Mouse (Mus musculus) adrenal gland (tissue): Measurements from ENCODE around the gene Copg2.
"Not testable (repeated sequence)": the region's sequence is repeated elsewhere in the genome, so short reads cannot be mapped to it uniquely, and the experiment has no call there.

Experiments used
- intact Hi-C: fragments of 180-260 bp; cut with DNase I; formaldehyde crosslinking; loops from one replicate; pipeline ENCODE4 v1.15.1; 2025

Gene Copg2

DNA sequence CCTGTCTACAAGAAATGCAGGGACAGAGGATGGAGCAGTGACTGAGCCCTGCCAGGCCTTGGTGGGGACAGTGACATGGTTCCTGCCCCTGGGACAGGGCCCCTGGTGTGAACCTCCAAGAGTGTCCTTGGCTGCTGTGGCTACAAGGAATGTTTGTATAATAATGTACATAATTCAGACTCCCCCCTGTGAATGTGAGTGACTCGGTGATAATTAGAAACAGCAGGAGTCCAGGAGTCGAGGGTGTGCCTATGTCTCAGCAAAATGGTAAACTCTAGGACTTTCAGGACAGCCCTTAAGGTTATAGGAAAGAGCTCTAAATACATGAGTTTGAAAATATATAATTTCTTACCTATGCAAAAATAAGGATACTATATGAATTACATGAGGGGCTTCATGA lies 64.4 kb downstream of the Copg2 start:
- intact Hi-C loops, result no loop called here

DNA sequence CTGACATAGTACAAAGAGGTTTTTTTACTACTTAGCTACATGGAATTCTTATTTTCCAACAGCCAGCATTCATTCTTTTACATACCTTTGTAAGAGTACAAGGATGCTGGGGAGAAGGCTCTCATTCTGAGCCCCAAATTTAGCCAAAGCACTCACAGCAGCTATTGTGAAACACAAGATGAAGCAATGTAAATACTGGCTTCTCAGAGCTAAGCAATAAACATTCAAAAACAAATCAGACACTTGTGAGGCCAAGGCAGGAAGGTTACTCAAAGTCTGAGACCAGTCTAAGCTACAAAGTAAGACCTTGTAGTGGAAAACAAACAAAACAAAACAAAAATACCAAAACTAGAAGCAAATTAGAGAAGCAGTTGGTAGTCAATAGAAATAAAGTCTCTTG lies 83.0 kb downstream of the Copg2 start:
- intact Hi-C loops, result no loop called here

DNA sequence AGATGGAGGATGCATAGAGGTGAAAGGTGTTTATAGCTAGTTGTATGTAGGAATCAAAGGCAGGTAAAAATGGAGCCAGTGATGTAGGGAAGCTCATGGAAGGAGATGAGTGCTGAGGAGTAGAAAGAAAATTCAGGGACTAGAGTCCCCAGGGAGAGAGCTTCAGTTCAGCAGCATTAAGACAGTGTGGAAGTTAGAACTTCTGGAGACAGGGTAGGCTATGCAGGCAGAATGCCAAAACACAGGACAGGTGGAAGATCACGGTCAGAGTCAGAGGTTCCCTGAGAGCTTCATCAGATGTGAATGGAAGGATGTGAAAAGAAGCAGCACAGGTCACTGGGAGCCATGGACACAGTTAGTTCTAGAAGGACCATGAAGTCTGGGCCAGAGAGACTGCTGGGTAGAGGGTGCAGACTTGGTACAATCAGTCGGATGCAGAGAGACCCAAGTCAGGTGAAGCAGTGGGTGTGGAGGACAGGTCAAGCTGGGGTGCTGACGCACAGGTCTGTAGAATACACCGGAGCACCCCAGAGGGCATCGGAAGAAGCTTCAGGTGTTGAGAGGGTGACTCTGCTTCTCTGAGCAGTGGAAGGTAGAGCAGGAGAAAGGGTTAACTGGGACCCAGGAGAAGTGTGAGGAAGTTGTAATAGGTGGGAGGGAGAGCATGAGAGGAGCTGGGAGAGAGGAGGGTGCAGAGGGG lies 91.4 kb downstream of the Copg2 start:
- intact Hi-C loops, result no loop called here

DNA sequence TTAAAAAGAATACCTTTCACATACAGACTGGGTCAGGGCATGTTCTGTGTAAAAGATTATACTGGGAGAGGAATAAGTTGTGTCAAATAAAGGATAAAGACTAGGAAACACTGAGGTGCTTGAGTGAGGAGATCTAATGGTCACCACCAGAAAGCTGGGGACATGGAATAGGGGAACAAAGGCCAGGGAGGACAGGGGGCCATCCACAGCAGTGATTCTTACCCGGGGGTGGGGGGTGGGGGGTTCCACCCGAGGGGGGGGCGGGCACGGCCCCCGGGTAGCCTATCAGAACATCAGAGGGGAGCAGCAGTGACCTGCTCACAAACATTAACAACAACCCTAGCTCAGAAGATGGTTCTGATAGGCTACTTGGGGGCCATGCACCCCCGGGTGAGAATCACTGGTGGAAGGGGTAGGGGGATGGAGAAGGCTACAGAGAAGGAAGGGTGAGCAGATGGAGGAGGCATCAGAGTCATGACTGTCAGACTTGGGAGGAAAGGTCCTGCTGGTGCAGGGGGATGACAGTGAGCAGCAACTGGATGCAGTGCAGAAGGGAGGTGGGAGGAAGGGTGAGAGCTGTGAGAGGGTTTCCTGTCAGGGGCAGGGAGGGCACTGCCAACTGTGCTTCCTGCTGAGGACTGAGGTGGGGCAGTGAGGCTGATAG lies 92.1 kb downstream of the Copg2 start:
- intact Hi-C loops, result not testable (repeated sequence)

DNA sequence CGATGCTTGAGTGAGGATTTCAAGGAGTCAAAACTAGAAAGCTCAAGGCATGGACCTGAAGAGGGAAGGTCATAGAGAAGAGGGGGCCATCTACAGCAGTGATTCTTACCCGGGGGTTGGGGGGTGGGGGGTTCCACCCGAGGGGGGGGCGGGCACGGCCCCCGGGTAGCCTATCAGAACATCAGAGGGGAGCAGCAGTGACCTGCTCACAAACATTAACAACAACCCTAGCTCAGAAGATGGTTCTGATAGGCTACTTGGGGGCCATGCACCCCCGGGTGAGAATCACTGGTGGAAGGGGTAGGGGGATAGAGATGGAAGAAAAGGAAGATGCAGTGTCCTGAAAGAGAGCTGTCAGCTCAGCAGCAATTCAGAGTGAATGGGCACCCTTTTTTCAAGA lies 93.7 kb downstream of the Copg2 start:
- intact Hi-C loops, result not testable (repeated sequence)

DNA sequence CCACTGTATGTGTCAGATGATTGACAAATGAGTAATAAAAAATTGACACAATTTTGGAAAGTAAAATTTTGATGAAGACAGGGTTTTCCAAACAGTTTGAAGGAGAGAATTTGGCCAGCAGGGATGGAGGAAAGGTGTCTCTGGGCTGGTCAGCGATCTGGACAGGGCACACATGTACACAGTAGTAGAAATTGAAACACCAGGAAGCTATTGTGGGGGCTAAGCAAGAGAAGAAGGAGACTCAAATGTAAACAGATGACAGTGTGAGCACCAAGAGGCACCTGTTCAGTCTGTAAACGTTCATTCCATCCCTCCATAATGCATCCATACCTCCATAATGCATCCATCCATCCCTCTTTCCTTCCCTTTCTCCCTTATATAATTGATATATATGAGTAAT lies 145.4 kb downstream of the Copg2 start:
- intact Hi-C loops, result no loop called here

DNA sequence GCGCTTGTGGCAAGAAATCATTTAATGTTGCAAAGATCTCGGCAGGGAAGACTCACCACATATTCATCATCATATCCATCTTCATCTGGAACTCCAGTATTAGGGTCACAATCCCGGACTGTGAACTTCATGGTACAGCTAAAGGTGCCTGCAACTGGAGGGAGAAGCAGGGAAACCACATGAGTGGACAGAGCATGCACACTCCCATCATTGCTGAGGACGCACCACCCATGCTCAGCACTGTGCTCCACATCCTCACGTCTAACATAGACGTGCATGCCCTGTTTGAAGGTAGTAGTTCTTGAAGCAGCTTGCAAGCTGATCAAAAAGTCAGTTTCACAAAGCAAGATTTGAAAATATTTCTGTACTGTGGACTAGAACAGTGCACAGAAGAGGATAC lies 146.1 kb downstream of the Copg2 start:
- intact Hi-C loops, result no loop called here

DNA sequence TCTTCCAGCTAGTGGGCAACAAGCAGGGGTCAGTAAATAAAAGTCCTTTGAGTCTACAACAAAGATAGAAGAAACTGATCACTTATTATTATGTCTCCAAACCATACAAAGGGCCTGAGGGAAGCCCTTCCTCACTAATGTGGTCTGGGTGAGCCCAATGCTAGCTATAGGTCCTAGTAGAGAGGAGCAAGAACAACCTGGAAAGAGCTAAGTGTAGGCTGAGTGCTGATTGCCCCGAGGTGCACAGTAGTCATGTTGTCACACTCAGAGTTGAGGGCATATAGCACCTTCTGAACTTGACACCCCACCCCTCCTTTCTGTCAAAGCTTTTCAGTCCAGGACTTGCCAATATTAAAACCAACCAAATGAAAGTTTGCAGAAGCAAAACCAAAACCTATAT lies 146.7 kb downstream of the Copg2 start:
- intact Hi-C loops, result no loop called here

DNA sequence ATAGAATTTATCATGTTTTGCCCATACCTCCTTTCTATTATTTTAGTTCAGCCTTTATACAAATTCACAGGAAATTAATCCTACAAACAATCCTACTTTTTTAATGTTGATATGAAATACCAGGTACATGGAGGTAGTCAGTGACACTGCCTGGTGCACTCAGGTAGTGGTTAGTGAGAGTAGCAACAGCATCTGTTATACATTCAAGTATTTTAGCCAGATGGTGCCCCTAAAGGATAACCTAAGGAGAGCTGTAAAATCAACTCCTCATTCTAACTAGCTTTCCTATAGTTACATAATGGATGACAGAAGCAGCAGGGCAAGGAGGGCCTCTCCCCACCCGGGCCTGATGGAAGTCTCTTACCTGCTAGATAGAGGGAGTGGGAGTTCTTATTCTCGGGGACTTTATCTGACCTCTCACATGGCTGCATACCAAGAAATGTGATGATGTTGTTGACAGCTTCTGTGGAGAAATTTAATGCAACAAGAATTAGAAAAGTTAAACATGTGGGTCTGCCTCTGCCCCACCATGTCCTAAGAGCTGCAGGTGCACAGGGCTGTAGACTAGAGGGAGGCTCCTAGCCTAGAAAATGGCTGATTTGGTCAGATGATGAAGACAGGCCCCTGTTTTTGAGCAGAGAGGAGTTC lies 147.4 kb downstream of the Copg2 start:
- intact Hi-C loops, result no loop called here

DNA sequence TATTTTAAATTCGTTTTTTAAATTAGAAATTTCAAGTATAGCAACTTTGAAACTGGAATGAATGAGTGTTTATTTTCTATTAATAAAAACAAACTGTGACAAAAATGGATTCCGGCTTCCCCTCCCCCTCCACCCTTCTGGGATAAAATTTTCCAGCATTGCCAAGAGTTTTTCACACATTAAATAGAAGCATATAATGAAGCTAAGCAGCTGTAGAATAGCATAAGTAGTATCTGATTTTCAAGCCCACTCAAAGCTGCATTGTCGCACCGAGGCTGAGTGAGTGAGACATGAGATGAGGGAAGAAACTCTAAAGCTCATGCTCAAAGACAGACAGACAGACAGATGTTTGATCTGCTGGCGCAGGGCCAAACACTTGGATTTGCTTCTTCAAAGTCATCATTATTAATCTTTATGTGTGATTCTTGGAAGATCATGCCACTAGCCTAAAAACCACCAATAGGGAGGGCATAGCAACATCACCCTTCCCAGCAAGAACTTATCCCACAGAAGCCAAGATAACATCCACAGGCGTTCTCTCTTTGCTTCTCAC lies 148.2 kb downstream of the Copg2 start:
- intact Hi-C loops, result no loop called here

DNA sequence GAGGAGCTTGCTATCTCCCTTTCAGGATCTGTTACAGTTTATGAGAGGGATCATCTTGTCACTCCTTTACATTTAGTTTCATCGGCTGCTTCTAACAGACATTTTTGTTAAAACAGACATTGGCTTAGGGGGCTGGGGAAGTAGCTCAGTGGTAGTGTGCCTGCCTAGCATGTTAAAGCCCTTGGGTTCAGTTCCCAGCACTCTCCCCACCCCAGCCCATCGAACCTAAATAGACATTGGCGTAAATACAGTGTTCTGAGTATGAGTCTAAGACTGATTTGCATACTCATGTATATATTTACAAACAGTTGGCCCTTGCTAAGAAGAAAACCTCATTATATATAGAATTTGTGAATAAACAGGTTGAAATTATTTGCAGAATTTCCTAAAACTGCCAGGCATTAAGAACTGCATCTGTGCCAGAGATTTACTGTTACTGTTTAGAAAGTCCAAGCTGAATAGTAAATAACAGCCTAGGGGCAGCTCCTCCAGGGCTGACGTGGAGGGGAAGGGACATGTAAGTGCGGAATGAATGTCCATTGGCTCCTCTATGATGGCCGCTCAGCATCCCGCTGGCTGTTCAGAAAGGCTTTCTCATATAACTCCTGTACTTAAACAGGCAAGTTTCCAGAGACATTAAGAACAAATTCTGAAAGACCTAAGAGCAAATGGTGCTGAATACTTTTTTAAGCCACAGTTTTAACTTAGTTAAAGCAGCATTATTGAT lies 148.8 kb downstream of the Copg2 start:
- intact Hi-C loops, result no loop called here

DNA sequence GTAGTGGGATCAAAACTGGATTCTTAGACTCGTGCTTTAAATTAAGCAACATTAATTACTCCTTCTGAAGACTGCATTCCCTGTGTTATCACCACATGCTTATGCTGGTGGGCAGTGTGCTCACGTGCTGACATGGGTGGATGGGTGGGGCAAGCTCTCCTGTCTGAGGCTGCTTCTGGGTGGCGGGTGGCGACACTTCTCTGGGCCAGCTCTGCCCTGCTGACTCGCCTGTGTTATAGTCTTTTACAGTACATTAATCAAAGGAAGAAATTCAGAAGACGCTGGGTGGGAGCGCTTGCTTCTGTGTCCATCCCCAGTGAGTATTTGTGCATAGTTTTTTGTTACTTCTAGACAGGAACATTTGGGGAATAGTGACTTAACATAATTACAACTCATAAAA lies 151.0 kb downstream of the Copg2 start:
- intact Hi-C loops, result no loop called here

DNA sequence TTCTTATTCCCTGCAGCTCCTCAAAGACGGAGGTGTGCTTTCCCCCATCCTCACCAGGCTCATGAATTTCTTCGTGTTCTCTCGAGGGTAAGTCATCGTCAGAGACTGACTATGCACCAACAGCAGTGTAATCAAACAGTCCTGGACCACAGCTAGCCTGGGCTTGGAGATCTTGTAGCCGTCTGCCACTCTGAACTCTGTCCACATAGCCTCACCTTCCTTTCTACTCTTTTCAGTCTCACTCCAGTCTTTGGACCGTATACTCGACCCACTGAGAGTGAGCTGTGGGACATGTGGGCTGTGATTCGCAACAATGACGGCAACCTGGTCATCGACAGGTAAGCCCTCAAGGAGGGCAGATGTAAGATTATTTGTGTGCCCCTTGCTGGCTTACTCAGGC lies 151.7 kb downstream of the Copg2 start:
- intact Hi-C loops, result no loop called here

DNA sequence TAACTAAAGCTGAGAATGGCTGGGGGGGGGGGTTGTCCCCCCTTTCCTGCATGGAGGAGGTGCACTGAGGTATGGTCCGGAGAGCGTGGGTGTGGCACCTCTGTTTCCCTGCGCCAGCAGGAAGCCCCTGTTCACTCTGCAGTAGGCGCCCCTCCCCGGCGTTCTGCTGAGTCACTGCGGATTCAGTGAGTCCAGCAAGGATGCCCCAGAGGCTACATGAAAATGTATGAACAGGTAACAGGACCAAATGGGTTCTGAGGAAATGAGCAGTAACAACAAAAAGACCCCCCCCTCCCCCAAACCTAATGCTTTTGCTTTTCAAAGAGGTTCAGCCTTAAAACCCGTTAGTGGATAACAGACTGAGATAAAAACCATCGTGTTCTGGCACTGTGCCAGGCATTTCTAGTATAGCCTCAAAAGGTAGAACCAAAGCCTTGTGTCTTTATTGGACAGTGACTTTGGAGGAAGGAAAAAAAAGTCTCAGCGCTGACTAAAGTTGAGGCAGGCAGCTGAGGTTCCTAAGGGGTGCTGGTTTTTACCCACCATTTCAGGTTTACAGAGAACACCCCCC lies 157.3 kb downstream of the Copg2 start:
- intact Hi-C loops, result no loop called here

DNA sequence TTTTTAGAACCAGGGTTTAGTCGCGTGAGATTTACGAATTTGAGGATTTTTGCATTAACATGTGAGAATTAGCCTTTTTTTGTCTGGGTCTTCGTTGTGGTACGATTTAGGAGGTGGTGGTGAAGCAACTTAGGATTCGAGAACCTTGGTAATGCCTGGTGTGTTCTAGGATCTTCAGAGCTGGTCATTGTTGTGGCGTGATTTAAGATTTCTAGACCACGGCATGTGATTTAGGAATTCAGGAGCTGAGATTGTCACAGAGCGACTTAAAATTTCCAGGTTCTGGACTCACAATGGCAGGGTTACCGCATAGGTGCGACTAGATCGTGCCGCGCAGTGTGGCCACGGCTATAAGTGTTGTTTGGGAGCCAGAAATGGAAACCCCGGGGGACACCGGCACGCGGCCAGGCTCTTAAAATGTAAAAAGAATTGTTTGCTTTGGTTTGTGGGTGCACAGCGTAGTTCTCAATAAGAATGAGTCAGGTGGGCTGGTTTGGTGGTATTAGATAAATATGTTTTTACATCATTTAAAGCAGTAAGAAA lies 158.1 kb downstream of the Copg2 start:
- intact Hi-C loops, result no loop called here

DNA sequence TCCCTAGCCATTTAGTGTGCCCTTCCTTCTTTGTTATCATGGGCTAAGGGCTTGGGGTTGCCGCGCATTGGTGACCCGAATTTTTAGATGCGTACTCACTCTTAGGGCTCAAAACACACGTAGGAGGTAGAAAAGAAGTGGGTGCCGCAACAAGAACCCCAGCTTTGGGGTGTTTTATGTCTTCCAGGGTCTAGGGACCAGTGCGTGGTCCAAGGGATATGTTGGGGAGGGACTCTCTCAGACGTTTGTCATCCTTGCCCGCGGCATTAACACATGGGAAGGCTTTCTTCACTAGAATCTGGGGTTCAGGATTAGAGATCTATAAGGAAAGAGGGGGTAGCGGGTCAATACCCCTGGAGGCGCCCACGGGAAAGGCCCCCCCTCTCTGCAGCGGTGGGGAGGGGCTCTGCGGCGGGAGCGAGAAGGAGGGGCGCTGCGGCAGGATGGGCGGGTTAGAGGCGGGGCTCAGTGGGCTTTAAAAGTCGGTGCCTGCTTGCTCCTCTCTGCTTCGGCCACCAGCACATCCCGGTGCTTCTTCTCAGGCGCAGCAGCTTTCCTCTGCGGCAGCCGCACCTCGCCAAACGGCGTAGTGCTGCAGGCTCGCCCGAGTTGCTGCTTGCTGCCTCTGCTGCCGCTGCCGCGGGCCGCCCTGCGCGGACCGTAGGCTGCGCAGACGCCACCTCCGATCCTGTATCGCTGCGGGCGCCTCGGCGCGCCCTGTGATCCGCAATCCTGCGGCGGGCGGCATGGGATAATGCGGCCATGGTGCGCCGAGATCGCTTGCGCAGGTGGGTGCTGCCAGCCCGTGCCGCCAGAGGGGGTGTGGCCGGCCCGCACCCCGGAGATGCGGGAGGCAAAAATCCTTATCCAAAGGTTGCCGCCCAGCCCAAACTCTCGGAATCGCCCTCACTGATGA lies 158.8 kb downstream of the Copg2 start:
- intact Hi-C loops, result no loop called here

DNA sequence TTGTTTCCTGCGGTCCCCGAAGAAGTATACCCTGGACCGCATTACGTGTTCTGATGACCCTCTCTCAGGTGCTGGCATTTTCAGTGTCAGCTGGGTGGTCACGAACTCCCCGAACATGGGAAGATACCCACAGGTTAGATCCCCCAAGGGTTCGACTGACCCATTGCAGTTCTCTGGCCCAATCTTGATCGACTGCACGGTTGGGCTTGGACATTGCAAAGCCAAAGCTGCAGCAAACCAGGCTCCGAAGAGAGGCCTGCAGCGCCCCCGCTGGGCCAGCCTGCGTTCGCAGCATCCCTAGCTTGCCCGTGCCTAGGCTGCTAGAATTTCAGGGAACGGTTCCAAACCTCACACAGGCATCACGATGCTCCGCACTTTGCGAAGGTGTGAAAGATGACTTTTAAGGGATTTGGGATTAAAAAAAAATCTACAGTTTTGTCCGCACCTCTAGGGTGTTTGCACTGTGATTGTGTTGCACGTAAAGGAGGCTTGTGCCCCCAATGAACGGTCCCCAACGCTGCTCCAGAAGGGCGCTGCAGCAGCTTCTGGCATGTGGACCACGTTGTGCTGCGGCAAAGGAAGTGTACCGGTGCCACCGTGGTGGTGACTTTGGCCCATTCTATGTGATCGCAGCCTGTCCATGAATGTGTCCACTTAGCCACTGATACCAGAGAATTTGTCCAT lies 159.6 kb downstream of the Copg2 start:
- intact Hi-C loops, result no loop called here

DNA sequence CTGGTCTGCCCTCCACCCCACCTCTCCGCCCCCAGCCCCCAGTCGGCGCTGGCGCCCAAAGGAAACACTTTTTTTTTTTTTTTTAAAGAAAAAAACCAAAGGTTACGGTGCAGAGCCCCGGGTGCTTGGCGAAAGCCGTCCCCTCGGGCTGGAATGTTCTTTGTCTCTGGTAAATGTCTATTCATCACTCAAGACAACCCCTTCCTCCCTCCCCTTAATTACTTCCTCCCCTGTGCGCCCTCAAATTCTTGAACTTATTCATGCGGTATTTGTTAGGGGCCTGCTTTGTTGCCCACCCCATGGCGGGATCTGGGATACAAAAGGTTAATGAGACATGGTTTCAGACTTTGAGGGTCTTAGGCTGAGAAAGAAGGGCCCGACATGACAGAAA lies 160.2 kb downstream of the Copg2 start:
- intact Hi-C loops, result no loop called here

DNA sequence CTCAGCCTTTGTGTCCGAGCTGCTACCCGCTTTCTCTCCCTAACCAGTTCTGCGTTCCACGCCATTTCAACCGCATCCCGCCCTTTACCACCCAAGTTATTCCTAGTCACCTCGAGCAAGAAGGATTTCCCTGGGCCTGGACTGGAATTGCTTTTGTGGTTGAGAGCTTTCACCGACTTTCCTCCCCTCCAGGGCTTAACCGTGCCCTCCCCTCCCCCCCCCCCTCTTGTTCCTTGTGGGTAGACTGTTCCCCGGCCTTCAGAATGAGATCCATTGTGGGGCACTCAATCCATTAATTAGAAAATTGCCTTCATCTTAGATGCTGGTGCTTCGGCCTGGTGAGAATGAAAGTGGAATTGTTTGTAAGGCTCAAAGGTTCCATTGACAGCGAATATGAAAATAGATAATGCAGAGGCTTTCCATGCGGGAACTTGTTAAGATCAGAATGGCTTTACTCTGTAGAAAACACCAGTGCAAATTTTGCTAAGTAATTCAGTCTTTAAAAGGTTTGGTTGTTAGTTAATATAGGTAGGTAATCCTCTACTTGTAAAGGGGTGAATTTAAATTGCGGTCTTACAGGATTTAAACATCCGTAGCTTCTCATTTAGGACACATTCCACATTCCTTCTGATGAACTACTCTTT lies 160.7 kb downstream of the Copg2 start:
- intact Hi-C loops, result no loop called here
